Mouse (Mus musculus) NIH3T3 (cell line): ENCODE data around the gene Cd36.

ENCODE experiments used
- DNase-seq: peaks from one replicate; pipeline ENCODE4 v3.0.0-alpha.2; 2012; ENCODE audit warnings: low read depth

Gene Cd36

GRCm38 (mm10) chr5:17806774-17807377 lies 81.7 kb downstream of the Cd36 start:
- no peak for DNase-seq

GRCm38 (mm10) chr5:17776571-17776970 lies 112.0 kb downstream of the Cd36 start:
- DNase-seq = peak; percentile 87

GRCm38 (mm10) chr5:17770328-17770727 lies 118.3 kb downstream of the Cd36 start:
- DNase-seq = no peak

- peak; percentile 60 for DNase-seq
Observed at GRCm38 (mm10) chr5:17766006-17766677, 122.5 kb downstream of the Cd36 start.

GRCm38 (mm10) chr5:17753471-17754005 lies 135.1 kb downstream of the Cd36 start:
- DNase-seq = peak; percentile 14

- no peak for DNase-seq
Observed at GRCm38 (mm10) chr5:17748293-17748692, 140.3 kb downstream of the Cd36 start.

- DNase-seq = no peak
Observed at GRCm38 (mm10) chr5:17747143-17747542, 141.5 kb downstream of the Cd36 start.

GRCm38 (mm10) chr5:17746520-17746919 lies 142.1 kb downstream of the Cd36 start:
- no peak for DNase-seq

- no peak for DNase-seq
Observed at GRCm38 (mm10) chr5:17739805-17740204, 148.8 kb downstream of the Cd36 start.
